Mouse (Mus musculus): ENCODE data around the gene Olfr1297. TPM values are rescaled to one million over a fixed set of nuclear protein-coding genes. Genes with fewer than 3 reads are reported as not detected.

Olfr1297 gene
- not detected for total RNA-seq (2018; cell fraction: chromatin; rRNA removed)
- total RNA-seq (2018; cell fraction: cytosol; rRNA removed), result not detected
- total RNA-seq (2018; cell fraction: nucleus; rRNA removed), result not detected
- not detected in 3 replicates for polyA plus RNA-seq (2018)

DNA sequence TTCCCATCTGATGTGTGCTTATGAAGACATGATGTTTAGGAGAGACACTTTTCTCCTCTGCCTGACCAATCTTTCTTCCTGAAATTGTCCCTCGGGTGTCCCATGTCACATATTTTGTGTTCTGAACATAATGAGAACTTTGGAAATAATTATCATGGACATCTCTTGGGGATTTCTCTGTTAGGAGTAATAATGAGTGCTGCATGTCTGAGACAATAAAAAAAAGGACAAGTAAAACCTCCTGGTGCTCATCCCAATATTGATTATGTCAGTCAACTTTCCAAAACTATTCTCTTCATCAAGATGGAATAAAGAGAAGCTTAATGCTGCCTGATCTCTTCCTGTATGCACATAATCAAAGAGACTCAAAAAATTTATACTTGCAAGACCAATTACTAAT, at the start of gene Olfr1297:
Gene Olfr1297, minus strand, starts transcription at position 101 of the 400 bp plus-strand sequence.
- Histone ChIP-seq H3K36me3 (ENCODE audit: inconsistent target) (no peaks in the 10 kb centered on the region), H3K4me3 (ENCODE audit: inconsistent target) (no peak within 1 kb of the TSS), H3K27ac (no peak within 1 kb of the TSS), H3K79me2 (ENCODE audit: inconsistent target) (no peaks in the 10 kb centered on the region)
- WGBS (ENCODE audit: missing documents), result 63% methylated on average over 1 of the region's 1 CpGs

DNA sequence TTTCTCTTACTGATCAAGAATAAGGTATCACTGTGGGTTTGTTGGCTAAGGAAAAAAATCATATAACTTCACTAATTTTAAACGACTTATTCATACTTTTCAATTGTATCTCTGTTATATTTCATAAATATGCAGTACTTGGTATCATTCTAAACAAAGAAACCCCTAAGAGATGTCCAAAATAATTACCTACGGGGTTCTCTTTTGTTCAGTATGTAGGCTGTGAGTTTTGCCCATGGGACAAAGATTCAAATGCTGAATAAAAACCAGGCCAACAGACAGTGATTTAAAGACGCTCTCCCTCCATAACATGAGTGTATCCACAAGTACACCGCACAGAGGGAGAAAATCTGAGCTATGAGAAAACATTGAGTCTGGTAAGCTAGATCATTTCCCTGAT, 34.8 kb upstream of the Olfr1297 start, which contains the start of gene Olfr1299:
Gene Olfr1299, plus strand, starts transcription at position 301 of the 400 bp plus-strand sequence.
- 78% methylated on average over 4 of the region's 4 CpGs for WGBS (ENCODE audit: missing documents)
- Histone ChIP-seq H3K4me3 (ENCODE audit: inconsistent target) (no peak within 1 kb of the TSS), H3K36me3 (ENCODE audit: inconsistent target) (no peaks in the 10 kb centered on the region)

DNA sequence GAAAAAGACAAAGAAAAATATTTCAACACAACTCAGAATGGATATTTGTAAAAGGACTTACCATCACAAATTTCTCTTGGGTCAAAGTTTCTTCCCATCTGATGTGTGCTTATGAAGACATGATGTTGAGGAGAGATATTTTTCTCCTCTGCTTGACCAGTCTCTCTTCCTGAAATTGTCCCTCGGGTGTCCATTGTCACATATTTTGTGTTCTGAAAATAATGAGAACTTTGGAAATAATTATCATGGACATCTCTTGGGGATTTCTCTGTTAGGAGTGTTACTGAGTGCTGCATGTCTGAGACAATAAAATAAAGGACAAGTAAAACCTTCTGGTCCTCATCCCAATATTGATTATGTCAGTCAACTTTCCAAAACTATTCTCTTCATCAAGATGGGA, 22.8 kb upstream of the Olfr1297 start, which contains the start of gene Olfr1298:
Gene Olfr1298, minus strand, starts transcription at position 101 of the 400 bp plus-strand sequence.
- no peak within 1 kb of the TSS for H3K4me3 ChIP-seq (ENCODE audit: inconsistent target)
- no peak within 1 kb of the TSS for H3K27ac ChIP-seq
- no peaks in the 10 kb centered on the region for H3K36me3 ChIP-seq (ENCODE audit: inconsistent target)
- WGBS (ENCODE audit: missing documents), result 86% methylated on average over 1 of the region's 1 CpGs
- no peaks in the 10 kb centered on the region for H3K79me2 ChIP-seq (ENCODE audit: inconsistent target)

More for the DNA sequence above, 34.8 kb upstream of the Olfr1297 start, which contains the start of gene Olfr1299:
- no peaks in the 10 kb centered on the region for H3K79me2 ChIP-seq (ENCODE audit: inconsistent target)
- H3K27ac ChIP-seq, result no peak within 1 kb of the TSS

DNA sequence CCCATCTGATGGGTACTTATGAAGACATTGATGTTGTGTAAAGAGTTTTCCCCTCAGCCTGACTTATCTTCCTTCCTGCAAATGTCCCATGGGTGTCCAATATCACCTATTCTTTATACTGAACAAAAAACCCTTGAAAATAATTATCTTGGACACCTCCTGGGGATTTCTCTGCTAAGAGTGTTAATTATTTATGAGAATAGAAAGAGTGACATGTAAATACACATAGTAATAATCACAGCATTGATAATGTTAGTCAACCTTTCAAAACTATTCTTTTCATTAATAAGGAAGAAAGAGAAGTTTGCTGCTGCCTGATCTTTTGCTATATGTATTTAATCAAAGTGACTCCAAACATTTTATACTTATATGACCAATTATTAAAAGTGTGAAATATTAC, 56.7 kb downstream of the Olfr1297 start, which contains the start of gene Olfr1295:
Gene Olfr1295, minus strand, starts transcription at position 101 of the 400 bp plus-strand sequence.
- H3K27ac ChIP-seq, result no peak within 1 kb of the TSS
- H3K4me3 ChIP-seq (ENCODE audit: inconsistent target), result no peak within 1 kb of the TSS
- H3K36me3 ChIP-seq (ENCODE audit: inconsistent target), result no peaks in the 10 kb centered on the region
- no peaks in the 10 kb centered on the region for H3K79me2 ChIP-seq (ENCODE audit: inconsistent target)

Other genes with a start within 250 kb of the Olfr1297 start
- not detected in 3 replicates for gene Olfr1286, start 203.4 kb downstream of the Olfr1297 start, polyA plus RNA-seq (2018)
- gene Olfr1287, start 177.4 kb downstream of the Olfr1297 start, polyA plus RNA-seq (2018), result not detected in 3 replicates
- not detected in 3 replicates for gene Olfr1288, start 152.4 kb downstream of the Olfr1297 start, polyA plus RNA-seq (2018)
- gene Olfr1289, start 145.7 kb downstream of the Olfr1297 start, polyA plus RNA-seq (2018), result not detected in 3 replicates
- gene Olfr1290, start 132.7 kb downstream of the Olfr1297 start, polyA plus RNA-seq (2018), result not detected in 3 replicates
- not detected in 3 replicates for gene Olfr1291-ps1, start 129.3 kb downstream of the Olfr1297 start, polyA plus RNA-seq (2018)
- gene Olfr1293-ps, start 101.3 kb downstream of the Olfr1297 start, polyA plus RNA-seq (2018), result not detected in 3 replicates
- not detected in 3 replicates for gene Olfr1294, start 86.2 kb downstream of the Olfr1297 start, polyA plus RNA-seq (2018)
- gene Olfr1295, start 56.8 kb downstream of the Olfr1297 start, polyA plus RNA-seq (2018), result not detected in 3 replicates
- gene Olfr1298, start 22.7 kb upstream of the Olfr1297 start, polyA plus RNA-seq (2018), result not detected in 3 replicates
- not detected in 3 replicates for gene Olfr1299, start 34.9 kb upstream of the Olfr1297 start, polyA plus RNA-seq (2018)
- not detected in 3 replicates for gene Olfr1301, start 124.5 kb upstream of the Olfr1297 start, polyA plus RNA-seq (2018)
- gene Olfr1302, start 150.9 kb upstream of the Olfr1297 start, polyA plus RNA-seq (2018), result not detected in 3 replicates
- gene Olfr1303, start 193.8 kb upstream of the Olfr1297 start, polyA plus RNA-seq (2018), result not detected in 3 replicates